Mouse (Mus musculus) WW6 (cell line): Measurements from ENCODE around the gene Olfr1411.
A peak's percentile ranks its signal among the peaks of the same experiment; 100 is the strongest.

Source experiments
- DNase-seq: peaks from one replicate; pipeline ENCODE4 v3.0.0-alpha.2; 2013; ENCODE audit warnings: low read depth, low spot score

Olfr1411 gene

DNA sequence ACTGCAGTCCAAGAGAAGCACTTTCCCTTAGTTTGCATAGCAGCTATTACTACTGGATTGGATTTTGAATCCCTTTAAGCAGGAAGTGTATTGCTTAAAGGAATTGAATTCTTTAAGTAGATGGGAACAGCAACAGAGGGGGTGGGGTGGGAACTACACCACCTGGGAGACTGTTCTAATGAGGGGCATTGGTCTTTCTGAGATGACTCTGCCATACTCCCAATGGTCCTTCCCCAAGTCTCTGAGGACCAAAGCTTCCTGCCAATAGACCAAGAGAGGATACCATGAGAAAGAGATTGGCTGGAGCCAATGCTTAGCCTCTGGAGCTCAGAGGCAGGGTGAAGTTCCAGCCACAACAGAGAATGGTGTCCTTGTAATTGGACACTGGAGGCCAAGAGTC lies at the start of gene Olfr1411:
Gene Olfr1411, plus strand, starts transcription at position 301 of the 400 bp plus-strand sequence.
- no peak for DNase-seq

- no peak for DNase-seq
Observed at GRCm38 (mm10) chr1:92545929-92546328, 48.3 kb upstream of the Olfr1411 start.

GRCm38 (mm10) chr1:92571022-92571421 lies 23.2 kb upstream of the Olfr1411 start, which contains the start of gene Olfr1413:
Gene Olfr1413 (plus strand): TSS chr1:92571322.
- no peak for DNase-seq

GRCm38 (mm10) chr1:92585479-92585878 lies 8.7 kb upstream of the Olfr1411 start, which contains the start of gene Olfr1412:
Gene Olfr1412 (plus strand): TSS chr1:92585779.
- no peak for DNase-seq

GRCm38 (mm10) chr1:92596019-92596418 lies 1.8 kb downstream of the Olfr1411 start:
- DNase-seq = no peak

DNA sequence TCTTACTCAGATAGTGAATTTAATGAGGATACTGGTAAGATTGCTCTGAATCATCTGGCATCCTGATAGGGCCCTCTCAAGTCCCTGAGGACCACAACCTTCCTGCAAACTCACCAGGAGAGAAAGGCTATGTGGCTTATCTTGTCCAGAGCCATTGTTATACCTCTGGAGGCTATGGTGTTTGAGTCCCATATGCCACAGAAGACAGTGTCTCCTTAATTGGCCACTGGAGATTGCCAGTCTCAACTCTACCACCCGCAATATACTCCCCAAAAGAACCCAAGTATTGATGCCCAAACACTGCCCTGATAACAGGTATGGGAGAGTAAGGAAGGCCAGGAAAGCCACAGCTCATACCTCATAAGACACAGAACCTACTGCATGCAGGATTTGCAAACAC lies 11.3 kb downstream of the Olfr1411 start, which contains the start of gene Olfr1410:
Gene Olfr1410, plus strand, starts transcription at position 301 of the 400 bp plus-strand sequence.
- no peak for DNase-seq

GRCm38 (mm10) chr1:92607711-92608110 lies 13.5 kb downstream of the Olfr1411 start:
- DNase-seq = no peak

DNA sequence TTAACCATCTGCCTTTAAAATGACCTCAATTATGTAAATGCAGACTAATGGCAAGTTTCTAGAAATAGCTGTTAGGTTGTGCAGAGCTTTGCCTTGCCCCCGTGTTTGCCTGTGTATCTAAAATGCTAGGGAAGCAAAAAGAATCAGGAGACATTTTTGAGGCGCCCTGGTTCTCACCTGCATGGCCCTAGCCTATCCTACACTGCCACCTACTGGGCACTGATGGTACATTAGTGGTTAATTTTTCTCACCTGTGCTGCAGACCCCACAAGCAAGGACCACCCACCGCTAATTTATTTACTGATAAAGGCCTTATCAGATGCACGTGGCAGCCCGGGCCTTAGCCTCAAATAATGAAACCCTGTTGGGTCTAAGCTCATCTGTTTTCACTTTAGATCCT lies 16.8 kb downstream of the Olfr1411 start:
- DNase-seq = peak; percentile 14

- no peak for DNase-seq
Observed at GRCm38 (mm10) chr1:92613175-92613574, 19.0 kb downstream of the Olfr1411 start.

- DNase-seq = no peak
Observed at GRCm38 (mm10) chr1:92614516-92614915, 20.3 kb downstream of the Olfr1411 start.

- no peak for DNase-seq
Observed at GRCm38 (mm10) chr1:92616046-92616445, 21.8 kb downstream of the Olfr1411 start.

DNA sequence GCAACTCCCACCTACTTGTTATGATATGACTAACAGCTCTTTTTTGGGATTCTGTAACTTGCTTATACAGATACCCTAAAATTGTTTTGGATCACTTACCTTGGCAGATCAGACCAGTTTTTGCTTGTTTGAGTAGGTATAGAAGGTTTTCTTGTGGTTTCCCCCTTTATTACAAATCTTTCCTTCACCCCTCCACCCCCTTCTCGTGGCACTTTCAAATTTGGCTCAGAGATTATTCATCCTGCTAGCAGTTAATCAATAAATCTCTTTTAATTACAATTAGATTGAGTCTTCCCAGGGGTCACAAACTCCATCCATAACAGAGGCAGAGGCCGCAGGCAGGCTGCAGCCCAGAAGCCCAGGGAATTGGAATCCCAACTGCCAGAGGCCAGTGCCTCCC lies 23.3 kb downstream of the Olfr1411 start, which contains the start of gene Olfr12:
Gene Olfr12, plus strand, starts transcription at position 301 of the 400 bp plus-strand sequence.
- DNase-seq = no peak

- DNase-seq = no peak
Observed at GRCm38 (mm10) chr1:92618360-92618759, 24.1 kb downstream of the Olfr1411 start.

GRCm38 (mm10) chr1:92628227-92628626 lies 34.0 kb downstream of the Olfr1411 start:
- DNase-seq = no peak

- DNase-seq = no peak
Observed at GRCm38 (mm10) chr1:92632196-92632595, 38.0 kb downstream of the Olfr1411 start.

GRCm38 (mm10) chr1:92632948-92633347 lies 38.7 kb downstream of the Olfr1411 start:
- DNase-seq = no peak

- DNase-seq = no peak
Observed at GRCm38 (mm10) chr1:92633726-92634125, 39.5 kb downstream of the Olfr1411 start.

- no peak for DNase-seq
Observed at GRCm38 (mm10) chr1:92634569-92634968, 40.4 kb downstream of the Olfr1411 start.

DNA sequence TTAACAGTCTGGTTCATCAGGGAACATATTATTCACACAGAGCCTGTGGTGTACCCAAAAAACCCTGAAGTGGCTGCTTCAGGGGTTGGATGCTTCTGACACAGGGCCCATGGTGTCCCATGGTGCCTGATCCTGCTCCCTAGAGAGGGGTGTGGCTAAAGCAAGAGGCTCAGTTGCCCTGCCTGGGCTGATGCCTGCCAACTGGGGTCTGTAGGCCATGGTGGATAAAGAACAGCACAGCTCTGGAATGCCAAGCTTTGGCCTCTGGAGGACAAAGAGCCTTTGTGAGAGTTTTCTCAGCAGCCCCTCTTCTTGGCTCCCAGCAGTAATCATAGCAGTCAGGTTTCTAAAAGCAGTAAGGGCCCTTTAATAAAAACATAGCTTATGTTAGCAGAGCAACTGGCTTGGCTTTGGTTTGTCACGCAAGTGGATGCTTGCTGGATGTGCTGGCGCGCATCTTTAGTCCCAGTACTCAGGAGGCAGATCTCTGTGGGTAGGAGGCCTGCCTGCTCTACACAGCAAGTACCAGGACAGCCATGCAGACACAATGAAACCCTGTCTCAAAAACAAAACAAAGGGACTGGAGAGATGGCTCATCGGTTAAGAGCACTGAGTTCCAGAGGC lies 40.9 kb downstream of the Olfr1411 start:
- DNase-seq = no peak

DNA sequence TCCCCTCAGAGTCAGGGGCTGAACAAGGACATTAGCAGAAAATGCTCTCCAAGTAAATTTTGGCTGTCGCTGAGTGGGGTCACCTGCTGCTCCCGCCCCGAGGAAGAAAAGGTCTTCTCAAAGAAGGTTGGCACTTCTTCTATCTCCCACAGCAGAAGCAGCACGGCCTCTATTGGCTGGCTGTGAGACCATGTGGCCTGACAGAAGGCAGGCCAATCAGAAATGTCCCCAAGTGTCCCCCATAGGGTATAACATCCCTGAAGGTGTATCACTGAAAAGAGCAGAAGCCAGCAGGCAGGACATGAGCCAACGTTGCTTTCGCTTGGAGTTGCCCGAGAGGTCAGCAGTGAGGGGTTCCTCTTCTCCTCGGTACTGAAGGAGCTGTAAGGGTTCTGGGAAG lies 41.8 kb downstream of the Olfr1411 start:
- DNase-seq = no peak

GRCm38 (mm10) chr1:92636676-92637075 lies 42.5 kb downstream of the Olfr1411 start:
- no peak for DNase-seq

GRCm38 (mm10) chr1:92637501-92638172 lies 43.4 kb downstream of the Olfr1411 start:
- no peak for DNase-seq

GRCm38 (mm10) chr1:92638181-92638580 lies 44.0 kb downstream of the Olfr1411 start:
- DNase-seq = no peak
